Mouse (Mus musculus): Measurements from ENCODE around the gene Krba1.

- TF ChIP-seq POLR2A (IDR thresholded peaks at IDR 0.05; ENCODE audit: borderline replicate concordance, control insufficient read depth, low read depth, low read length): no peak
- no peak for TF ChIP-seq CTCF (IDR thresholded peaks at IDR 0.05; ENCODE audit: control insufficient read depth, insufficient read depth, low read length)
Observed at GRCm38 (mm10) chr6:48447929-48448328, 52.5 kb downstream of the Krba1 start, which contains the start of gene Sspo.
